Mouse (Mus musculus) bone marrow macrophage, adult 2 months (primary cell): ENCODE results near the gene Bod1l.

Experiments
- CTCF ChIP-seq: IDR thresholded peaks from 2 replicates; pipeline ENCODE4 v1.5.1; 2012; ENCODE audit warnings: low read depth, mild to moderate bottlenecking, low read length, moderate library complexity
- POLR2A ChIP-seq: IDR thresholded peaks from 2 replicates; pipeline ENCODE4 v1.6.1; 2012; ENCODE audit warnings: mild to moderate bottlenecking, low read depth, low read length, borderline replicate concordance

DNA sequence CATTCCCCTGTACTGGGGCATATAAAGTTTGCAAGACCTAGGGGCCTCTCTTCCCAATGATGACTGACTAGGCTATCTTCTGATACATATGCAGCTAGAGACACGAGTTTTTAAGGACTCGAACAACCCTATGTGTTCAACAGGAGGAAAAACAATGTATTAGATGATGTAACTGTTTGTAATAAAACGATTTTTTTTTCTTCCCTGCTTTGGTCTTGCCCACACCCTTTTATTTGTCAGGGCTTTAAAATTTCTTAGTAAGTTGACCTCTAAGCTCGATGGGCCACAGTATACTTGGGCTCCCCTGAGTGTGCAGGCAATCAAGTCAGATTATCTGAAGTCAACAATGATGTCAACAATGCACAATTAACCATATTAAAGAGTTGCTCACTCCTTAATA lies 87.7 kb downstream of the Bod1l start:
- TF ChIP-seq CTCF: no peak
- TF ChIP-seq POLR2A: no peak
